Comparison of ENCODE assay signal across 20 mouse cellular contexts in the genomic region with DNA sequence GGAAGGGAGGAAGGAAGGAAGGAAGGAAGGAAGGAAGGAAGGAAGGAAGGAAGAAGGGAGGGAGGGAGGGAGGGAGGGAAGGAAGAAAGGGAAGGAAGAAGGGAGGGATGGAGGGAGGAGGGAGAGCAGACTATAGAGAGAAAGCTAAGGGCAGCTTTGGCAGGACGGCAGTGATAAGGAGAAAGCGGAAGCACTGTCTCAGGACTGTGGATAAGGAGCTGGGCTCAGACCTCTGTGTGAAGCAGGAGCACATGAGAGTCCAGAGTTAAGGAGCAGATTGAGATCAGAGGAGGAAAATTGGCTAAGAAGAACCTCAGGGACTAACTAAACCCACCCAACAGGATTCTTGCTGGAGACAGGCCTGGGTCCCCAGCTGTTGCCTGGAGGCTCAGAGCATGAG. TPM values are rescaled to one million over a fixed set of nuclear protein-coding genes. Genes with fewer than 3 reads are reported as not detected.
A peak's percentile ranks its signal among the peaks of the same experiment; 100 is the strongest.
DNase-seq lines count a peak whose midpoint lies in the region; ATAC-seq and TF ChIP-seq lines count a peak whose summit lies in the region.
"Had no signal": no experiment of that assay in that cellular context is flagged by ENCODE, and none has a peak within 500 bp of the region (broad histone marks: within the 10 kb centered on the region; RNA-seq: fewer than 3 reads in every experiment).

No protein-coding gene starts in this region.

- DNase-seq in heart, adult 2 months = no peak
- DNase-seq in lung, embryonic 14.5 days = no peak
- no peak for DNase-seq in lung, postnatal 36 days
- no peak for DNase-seq in midbrain, embryonic 10.5 days (ENCODE audit: low spot score)
- no peak for DNase-seq in midbrain, postnatal 0 days (ENCODE audit: low spot score)
- DNase-seq in stomach, postnatal 0 days (ENCODE audit: low spot score) = no peak
- no peak for DNase-seq in left cerebral cortex, adult 9 months (ENCODE audit: low spot score in 2 of 2)
- DNase-seq: cerebellum, adult 9-10 months; embryo, embryonic 11 days; forebrain, postnatal 0 days; gastrocnemius, postnatal 14 days had no signal

- no peak for TF ChIP-seq CTCF in heart, adult 2 months (IDR thresholded peaks at IDR 0.05)
- TF ChIP-seq CTCF in lung, embryonic 14.5 days (IDR thresholded peaks at IDR 0.05; ENCODE audit: low read depth) = no peak
- TF ChIP-seq CTCF in midbrain, postnatal 0 days (IDR thresholded peaks at IDR 0.05) = no peak
- TF ChIP-seq CTCF in stomach, postnatal 0 days (IDR thresholded peaks at IDR 0.05; ENCODE audit: low read depth) = no peak

- TF ChIP-seq POLR2A in heart, adult 2 months (IDR thresholded peaks at IDR 0.05; ENCODE audit: insufficient read depth, low read depth, low read length) = no peak

- intact Hi-C loops in heart, adult 2 months (cut with DNase I) = no loop called here

- H3K4me3 ChIP-seq in heart, adult 2 months = no peak overlapping the region
- H3K4me3 ChIP-seq in heart, embryonic 11.5 days (ENCODE audit: low read depth, low read length) = no peak overlapping the region
- H3K4me3 ChIP-seq in lung, embryonic 14.5 days (ENCODE audit: low read depth, low read length) = no peak overlapping the region
- no peak overlapping the region for H3K4me3 ChIP-seq in midbrain, embryonic 10.5 days
- H3K4me3 ChIP-seq in midbrain, postnatal 0 days (ENCODE audit: low read depth, low read length) = no peak overlapping the region
- H3K4me3 ChIP-seq in stomach, postnatal 0 days (ENCODE audit: low read depth, low read length) = no peak overlapping the region
- H3K4me3 ChIP-seq: embryonic facial prominence, embryonic 10.5 days; embryonic facial prominence, embryonic 13.5 days; erythroblast, embryonic 14.5 days; forebrain, embryonic 13.5 days; gastrocnemius, adult 2 months had no signal

- H3K4me2 ChIP-seq in heart, embryonic 11.5 days = no peak overlapping the region
- no peak overlapping the region for H3K4me2 ChIP-seq in lung, embryonic 14.5 days
- H3K4me2 ChIP-seq in midbrain, postnatal 0 days (ENCODE audit: low read depth, low read length, poor library complexity, severe bottlenecking) = no peak overlapping the region
- H3K4me2 ChIP-seq in stomach, postnatal 0 days (replicated peaks; ENCODE audit: low read depth) = no peak overlapping the region
- H3K4me2 ChIP-seq: embryonic facial prominence, embryonic 13.5 days; forebrain, embryonic 13.5 days; hindbrain, embryonic 14.5 days had no signal

- H3K9ac ChIP-seq in heart, adult 2 months (ENCODE audit: low read depth, low read length) = no peak overlapping the region
- H3K9ac ChIP-seq in heart, embryonic 11.5 days (ENCODE audit: low read depth, low read length) = no peak overlapping the region
- H3K9ac ChIP-seq in lung, embryonic 14.5 days = no peak overlapping the region
- H3K9ac ChIP-seq in midbrain, postnatal 0 days (replicated peaks; ENCODE audit: low read length, poor library complexity, severe bottlenecking) = no peak overlapping the region
- no peak overlapping the region for H3K9ac ChIP-seq in stomach, postnatal 0 days (ENCODE audit: low read length)
- H3K9ac ChIP-seq: embryonic facial prominence, embryonic 13.5 days; forebrain, embryonic 13.5 days; forebrain, postnatal 0 days; hindbrain, embryonic 14.5 days had no signal

- H3K36me3 ChIP-seq in heart, adult 2 months (ENCODE audit: control insufficient read depth, insufficient read depth, low read length) = no peaks in the 10 kb centered on the region
- no peaks in the 10 kb centered on the region for H3K36me3 ChIP-seq in heart, embryonic 11.5 days (ENCODE audit: control insufficient read depth, insufficient read depth, low read length)
- H3K36me3 ChIP-seq in lung, embryonic 14.5 days (ENCODE audit: insufficient read depth) = no peaks in the 10 kb centered on the region
- H3K36me3 ChIP-seq in midbrain, embryonic 10.5 days = no peaks in the 10 kb centered on the region
- no peaks in the 10 kb centered on the region for H3K36me3 ChIP-seq in midbrain, postnatal 0 days (ENCODE audit: insufficient read depth, low read length)
- H3K36me3 ChIP-seq in stomach, postnatal 0 days (ENCODE audit: control insufficient read depth, insufficient read depth, low read length) = no peaks in the 10 kb centered on the region
- H3K36me3 ChIP-seq: embryonic facial prominence, embryonic 10.5 days; embryonic facial prominence, embryonic 13.5 days had no signal

- H3K9me3 ChIP-seq in heart, embryonic 11.5 days (replicated peaks; ENCODE audit: control insufficient read depth, low read length) = no peaks in the 10 kb centered on the region
- H3K9me3 ChIP-seq in lung, embryonic 14.5 days (ENCODE audit: low read depth, low read length) = no peaks in the 10 kb centered on the region
- no peaks in the 10 kb centered on the region for H3K9me3 ChIP-seq in midbrain, embryonic 10.5 days (replicated peaks)
- no peaks in the 10 kb centered on the region for H3K9me3 ChIP-seq in midbrain, postnatal 0 days (ENCODE audit: low read length)
- no peaks in the 10 kb centered on the region for H3K9me3 ChIP-seq in stomach, postnatal 0 days (ENCODE audit: control insufficient read depth, low read length)
- H3K9me3 ChIP-seq: embryonic facial prominence, embryonic 10.5 days; embryonic facial prominence, embryonic 13.5 days; forebrain, embryonic 13.5 days had no signal

- WGBS in heart, adult 2 months = 51% methylated on average over 2 of the region's 2 CpGs
- 25% methylated on average over 2 of the region's 2 CpGs for WGBS in heart, embryonic 11.5 days (ENCODE audit: insufficient replicate concordance)
- 60% methylated on average over 2 of the region's 2 CpGs for WGBS in lung, embryonic 14.5 days
- WGBS in midbrain, embryonic 10.5 days = 74% methylated on average over 2 of the region's 2 CpGs
- WGBS in midbrain, postnatal 0 days = 74% methylated on average over 2 of the region's 2 CpGs
- 41% methylated on average over 2 of the region's 2 CpGs for WGBS in stomach, postnatal 0 days

- no peaks in the 10 kb centered on the region for H3K27me3 ChIP-seq in heart, adult 2 months (ENCODE audit: control insufficient read depth, insufficient read depth, low read length)
- no peaks in the 10 kb centered on the region for H3K27me3 ChIP-seq in heart, embryonic 11.5 days (ENCODE audit: control insufficient read depth, insufficient read depth, low read length)
- no peaks in the 10 kb centered on the region for H3K27me3 ChIP-seq in lung, embryonic 14.5 days (ENCODE audit: insufficient read depth, low read length)
- H3K27me3 ChIP-seq in midbrain, embryonic 10.5 days (ENCODE audit: low read depth, poor library complexity, severe bottlenecking) = no peaks in the 10 kb centered on the region
- H3K27me3 ChIP-seq in midbrain, postnatal 0 days (ENCODE audit: insufficient read depth, low read length) = no peaks in the 10 kb centered on the region
- H3K27me3 ChIP-seq in stomach, postnatal 0 days (ENCODE audit: control insufficient read depth, insufficient read depth, low read length) = no peaks in the 10 kb centered on the region
- H3K27me3 ChIP-seq: embryonic facial prominence, embryonic 13.5 days; forebrain, embryonic 13.5 days; Patski had no signal

- H3K4me1 ChIP-seq in heart, adult 2 months (ENCODE audit: control insufficient read depth, insufficient read depth, low read length) = peaks cover 4% of the 10 kb centered on the region
- no peaks in the 10 kb centered on the region for H3K4me1 ChIP-seq in heart, embryonic 11.5 days (ENCODE audit: control insufficient read depth, insufficient read depth, low read length)
- H3K4me1 ChIP-seq in lung, embryonic 14.5 days (ENCODE audit: insufficient read depth) = peaks cover 4% of the 10 kb centered on the region; the same call in 1 of the 2 replicates
- H3K4me1 ChIP-seq in midbrain, embryonic 10.5 days = peaks cover 29% of the 10 kb centered on the region
- H3K4me1 ChIP-seq in midbrain, postnatal 0 days (ENCODE audit: insufficient read depth, low read length) = no peaks in the 10 kb centered on the region
- peaks cover 6% of the 10 kb centered on the region; the same call in 1 of the 2 replicates for H3K4me1 ChIP-seq in stomach, postnatal 0 days (replicated peaks; ENCODE audit: control insufficient read depth, insufficient read depth)
- H3K4me1 ChIP-seq: embryonic facial prominence, embryonic 10.5 days; forebrain, embryonic 13.5 days had no signal

- H3K27ac ChIP-seq in heart, adult 2 months = peak overlapping the region; percentile 45
- H3K27ac ChIP-seq in heart, embryonic 11.5 days (ENCODE audit: low read depth, low read length) = no peak overlapping the region
- H3K27ac ChIP-seq in lung, embryonic 14.5 days (ENCODE audit: low read depth) = no peak overlapping the region
- 0 out of 2 replicates have a peak overlapping the region, but pooled peaks have one; percentile 34 for H3K27ac ChIP-seq in midbrain, embryonic 10.5 days (replicated peaks)
- no peak overlapping the region for H3K27ac ChIP-seq in midbrain, postnatal 0 days (ENCODE audit: low read depth, low read length)
- H3K27ac ChIP-seq in stomach, postnatal 0 days (replicated peaks) = peak overlapping the region; percentile 46; the same call in 1 of the 2 replicates
- H3K27ac ChIP-seq: embryonic facial prominence, embryonic 10.5 days; embryonic facial prominence, embryonic 13.5 days; forebrain, embryonic 13.5 days; gastrocnemius, adult 2 months; hindbrain, embryonic 14.5 days had no signal

- ATAC-seq in heart, embryonic 11.5 days (replicated peaks; ENCODE audit: insufficient number of reproducible peaks, low FRiP score, low TSS enrichment) = no peak
- 0 out of 2 replicates have a peak, but pooled peaks have one; percentile 28 for ATAC-seq in lung, embryonic 14.5 days (ENCODE audit: insufficient read depth)
- no peak for ATAC-seq in midbrain, postnatal 0 days (ENCODE audit: low FRiP score)
- peak; percentile 47; the same call in 1 of the 2 replicates for ATAC-seq in stomach, postnatal 0 days (ENCODE audit: low FRiP score, low TSS enrichment)
- ATAC-seq: CD4-positive, CD25-positive, alpha-beta regulatory T cell, adult 4 months; forebrain, embryonic 13.5 days; forebrain, postnatal 0 days; Patski had no signal

- no peak for TF ChIP-seq EP300 in heart, adult 2 months (IDR thresholded peaks at IDR 0.05; ENCODE audit: insufficient read depth, low read depth, low read length)
- no peak for TF ChIP-seq EP300 in stomach, postnatal 0 days (optimal IDR thresholded peaks at IDR 0.05)

- H3K79me2 ChIP-seq in heart, adult 2 months (replicated peaks; ENCODE audit: control insufficient read depth, insufficient read depth, low read length) = no peaks in the 10 kb centered on the region

RNA-seq across cellular contexts. Expression of gene Spata13, which starts 28.2 kb away (rescaled TPM):
- 10 to 100 TPM; 13.1 to 14.7 TPM for total RNA-seq in heart, adult 2 months (2021)
- 9.5 and 14.4 TPM in 2 replicates for polyA plus RNA-seq in heart, adult 2 months (2012; rRNA removed)
- 16.8 and 19.6 TPM in 2 replicates for polyA plus RNA-seq in heart, embryonic 11.5 days (2014; fragmentation: Nextera tagmentation; extraction: Ambion mirVana)
- 14.2 and 14.3 TPM in 2 replicates for polyA plus RNA-seq in lung, embryonic 14.5 days (2014; fragmentation: Nextera tagmentation; extraction: Ambion mirVana)
- polyA plus RNA-seq in midbrain, embryonic 10.5 days (2016; fragmentation: Nextera tagmentation; extraction: Ambion mirVana) = 67.9 and 70.0 TPM in 2 replicates
- total RNA-seq in midbrain, postnatal 0 days (2014; rRNA removed) = 28.0 and 33.0 TPM in 2 replicates
- polyA plus RNA-seq in midbrain, postnatal 0 days (2015; fragmentation: Nextera tagmentation; extraction: Ambion mirVana) = 9.0 and 12.4 TPM in 2 replicates
- 11.2 and 12.2 TPM in 2 replicates for polyA plus RNA-seq in stomach, postnatal 0 days (2015; fragmentation: Nextera tagmentation; extraction: Ambion mirVana)

Comparison
In these comparisons a context has a peak if more than half of its experiments do, and no peak if none do; other contexts are left out.
1. H3K27ac ChIP-seq: peak in heart, adult 2 months (single experiment), midbrain, embryonic 10.5 days (single experiment) and stomach, postnatal 0 days (single experiment); none in heart, embryonic 11.5 days (single experiment), lung, embryonic 14.5 days (single experiment) and midbrain, postnatal 0 days (single experiment).
2. ATAC-seq: peak in lung, embryonic 14.5 days (single experiment) and stomach, postnatal 0 days (single experiment); none in heart, embryonic 11.5 days (single experiment) and midbrain, postnatal 0 days (single experiment).